Mouse (Mus musculus) embryonic facial prominence, embryonic 14.5 days (tissue): ENCODE measurements at regions not wholly inside any gene's neighbourhood (a gene's known extent, or its start where the extent isn't known, plus 50 kb on each side); places are given as distances from the start of the nearest gene placed in this dataset.

Experiments
- ATAC-seq: fragments of 200-750 bp; cut with Nextera tagmentation; 2 replicates; pipeline ENCODE4 v1.8.0; 2017; ENCODE audit warnings: low read depth, moderate number of reproducible peaks, moderate TSS enrichment
- DNase-seq: peaks from one replicate; pipeline ENCODE4 v3.0.0-alpha.2; 2015; ENCODE audit warnings: low spot score
- H3K27ac ChIP-seq: fragments of 300-500 bp; sonication (generic); replicated peaks from 2 replicates; pipeline ENCODE4 v1.5.1; 2014; ENCODE audit warnings: low read depth, mild to moderate bottlenecking, low read length, moderate library complexity
- H3K27me3 ChIP-seq: fragments of 300-500 bp; sonication (generic); replicated peaks from 2 replicates; pipeline ENCODE4 v1.6.1; 2014; ENCODE audit warnings: low read length; ENCODE audit not compliant: control insufficient read depth, insufficient read depth
- H3K36me3 ChIP-seq: fragments of 300-500 bp; sonication (generic); 2 replicates; pipeline ENCODE4 v1.6.1; 2014; ENCODE audit warnings: low read length, mixed read lengths; ENCODE audit not compliant: control insufficient read depth, insufficient read depth
- H3K4me1 ChIP-seq: fragments of 300-500 bp; sonication (generic); 2 replicates; pipeline ENCODE4 v1.6.1; 2014; ENCODE audit warnings: antibody characterized with exemption, low read length; ENCODE audit not compliant: control insufficient read depth, insufficient read depth
- H3K4me2 ChIP-seq: fragments of 300-500 bp; sonication (generic); 2 replicates; pipeline ENCODE4 v1.6.1; 2014; ENCODE audit warnings: low read depth, mild to moderate bottlenecking, low read length, moderate library complexity, mixed read lengths
- H3K4me3 ChIP-seq: fragments of 300-500 bp; sonication (generic); 2 replicates; pipeline ENCODE4 v1.5.1; 2014; ENCODE audit warnings: low read depth, mild to moderate bottlenecking, low read length
- H3K9ac ChIP-seq: fragments of 300-500 bp; sonication (generic); 2 replicates; pipeline ENCODE4 v1.6.1; 2014; ENCODE audit warnings: low read depth, mild to moderate bottlenecking, low read length, moderate library complexity, mixed read lengths
- H3K9me3 ChIP-seq: fragments of 300-500 bp; sonication (generic); 2 replicates; pipeline ENCODE4 v1.6.1; 2016; ENCODE audit warnings: low read length; ENCODE audit not compliant: control insufficient read depth
- WGBS: fragments of 180-500 bp; shearing (Covaris S2); extraction: QIAGEN DNeasy Blood & Tissue Kit; methylation state at CpG from one replicate; pipeline ENCODE4 v1.1.7; 2014; 5-methylcytosine and 5-hydroxymethylcytosine counted together

DNA sequence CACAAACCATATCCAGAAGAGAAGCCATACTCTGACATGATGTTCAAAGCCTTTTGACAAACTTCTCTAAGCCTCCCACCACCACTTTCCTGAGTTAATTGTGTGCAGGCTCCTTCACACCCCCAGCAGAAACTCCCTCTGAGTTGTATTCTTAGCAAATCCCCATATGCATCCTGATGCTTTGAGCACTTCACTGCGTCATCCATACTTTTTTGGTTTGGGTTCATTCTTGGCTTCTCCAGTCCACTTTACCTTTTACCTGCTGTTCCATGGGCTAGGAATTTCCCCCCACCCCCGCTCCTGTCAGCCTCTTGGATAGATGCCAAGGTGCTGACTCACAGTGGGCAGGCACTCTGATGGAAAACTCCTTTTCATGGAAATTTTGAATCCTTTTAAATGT, 575.2 kb downstream of the Prkd1 start:
- WGBS = 48% methylated on average over 2 of the region's 2 CpGs
- Histone ChIP-seq H3K27ac (no peak overlapping the region), H3K36me3 (no peaks in the 10 kb centered on the region), H3K9ac (no peak overlapping the region), H3K4me3 (no peak overlapping the region), H3K4me1 (no peaks in the 10 kb centered on the region), H3K4me2 (no peak overlapping the region), H3K9me3 (no peaks in the 10 kb centered on the region), H3K27me3 (no peaks in the 10 kb centered on the region)
- ATAC-seq (no peak), DNase-seq (no peak)

DNA sequence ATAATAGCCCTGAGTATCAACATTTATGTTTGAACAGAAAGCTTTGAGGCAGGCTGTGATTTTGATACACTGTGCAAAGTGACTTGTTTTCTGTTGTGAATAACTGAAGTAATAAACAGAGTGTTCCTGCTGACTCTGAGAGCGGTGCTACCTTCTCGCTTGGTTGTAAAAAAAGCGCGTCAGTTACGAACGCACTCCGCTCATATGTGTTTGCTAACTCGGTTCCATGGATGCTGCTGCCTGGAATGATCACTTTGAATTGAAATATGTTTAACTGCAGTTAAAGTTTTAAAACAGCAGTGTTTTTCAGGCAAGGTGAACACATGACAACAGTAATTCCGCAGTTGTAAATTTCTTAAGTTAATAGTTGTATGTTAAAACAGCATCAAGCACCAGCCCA, 567.7 kb downstream of the Prkd1 start:
- Histone ChIP-seq H3K4me1 (no peaks in the 10 kb centered on the region), H3K4me3 (no peak overlapping the region), H3K4me2 (no peak overlapping the region), H3K27me3 (no peaks in the 10 kb centered on the region), H3K9me3 (no peaks in the 10 kb centered on the region), H3K27ac (no peak overlapping the region), H3K9ac (no peak overlapping the region), H3K36me3 (no peaks in the 10 kb centered on the region)
- 89% methylated on average over 9 of the region's 9 CpGs for WGBS
- no peak for ATAC-seq
- no peak for DNase-seq

DNA sequence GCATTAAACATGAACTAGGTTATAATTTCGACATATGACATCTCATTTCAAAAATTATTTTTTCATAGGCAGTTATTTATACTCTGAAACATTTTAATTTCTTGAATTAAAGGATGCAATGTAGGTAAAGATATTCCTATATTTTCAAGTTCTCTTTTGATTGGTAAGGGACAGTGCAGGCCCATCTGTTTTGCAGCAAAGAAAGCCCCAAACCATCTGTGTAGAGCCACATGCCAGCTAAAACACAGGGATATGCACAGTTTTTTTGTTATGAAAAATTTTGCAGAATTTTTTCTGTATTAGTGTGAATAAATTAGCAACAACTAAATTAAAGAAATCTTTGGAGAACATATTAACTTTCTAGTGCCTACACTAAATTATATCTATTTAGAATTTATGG, 567.3 kb downstream of the Prkd1 start:
- Histone ChIP-seq H3K9me3 (no peaks in the 10 kb centered on the region), H3K4me1 (no peaks in the 10 kb centered on the region), H3K4me3 (no peak overlapping the region), H3K27ac (no peak overlapping the region), H3K27me3 (no peaks in the 10 kb centered on the region), H3K36me3 (no peaks in the 10 kb centered on the region), H3K4me2 (no peak overlapping the region), H3K9ac (no peak overlapping the region)
- ATAC-seq = no peak
- no peak for DNase-seq
- WGBS = 80% methylated on average over 1 of the region's 1 CpGs

DNA sequence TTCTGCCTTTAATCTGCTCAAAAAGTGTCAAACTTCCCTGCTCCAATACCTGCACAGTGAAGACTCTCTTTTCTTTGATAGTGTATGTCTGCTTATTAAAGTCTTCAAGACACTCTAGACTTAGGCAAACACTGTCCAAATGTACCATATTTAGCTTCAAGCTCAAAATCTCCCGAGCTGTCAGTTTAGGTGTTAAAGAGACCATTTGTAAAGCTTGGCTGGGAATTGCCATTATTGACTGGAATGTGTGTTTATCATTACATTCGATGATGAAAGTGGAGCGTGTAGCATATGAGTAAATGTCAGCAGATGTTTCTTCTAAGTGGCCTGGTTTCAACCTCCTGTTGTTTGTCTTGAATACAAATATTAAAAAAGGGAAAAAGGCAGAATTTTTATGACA, 564.4 kb downstream of the Prkd1 start:
- WGBS = 49% methylated on average over 3 of the region's 3 CpGs
- H3K27me3 ChIP-seq = no peaks in the 10 kb centered on the region
- H3K4me1 ChIP-seq = no peaks in the 10 kb centered on the region
- no peak for DNase-seq
- H3K27ac ChIP-seq = no peak overlapping the region
- no peaks in the 10 kb centered on the region for H3K9me3 ChIP-seq
- ATAC-seq = no peak
- H3K36me3 ChIP-seq = no peaks in the 10 kb centered on the region
- H3K4me2 ChIP-seq = no peak overlapping the region
- no peak overlapping the region for H3K4me3 ChIP-seq
- H3K9ac ChIP-seq = no peak overlapping the region

DNA sequence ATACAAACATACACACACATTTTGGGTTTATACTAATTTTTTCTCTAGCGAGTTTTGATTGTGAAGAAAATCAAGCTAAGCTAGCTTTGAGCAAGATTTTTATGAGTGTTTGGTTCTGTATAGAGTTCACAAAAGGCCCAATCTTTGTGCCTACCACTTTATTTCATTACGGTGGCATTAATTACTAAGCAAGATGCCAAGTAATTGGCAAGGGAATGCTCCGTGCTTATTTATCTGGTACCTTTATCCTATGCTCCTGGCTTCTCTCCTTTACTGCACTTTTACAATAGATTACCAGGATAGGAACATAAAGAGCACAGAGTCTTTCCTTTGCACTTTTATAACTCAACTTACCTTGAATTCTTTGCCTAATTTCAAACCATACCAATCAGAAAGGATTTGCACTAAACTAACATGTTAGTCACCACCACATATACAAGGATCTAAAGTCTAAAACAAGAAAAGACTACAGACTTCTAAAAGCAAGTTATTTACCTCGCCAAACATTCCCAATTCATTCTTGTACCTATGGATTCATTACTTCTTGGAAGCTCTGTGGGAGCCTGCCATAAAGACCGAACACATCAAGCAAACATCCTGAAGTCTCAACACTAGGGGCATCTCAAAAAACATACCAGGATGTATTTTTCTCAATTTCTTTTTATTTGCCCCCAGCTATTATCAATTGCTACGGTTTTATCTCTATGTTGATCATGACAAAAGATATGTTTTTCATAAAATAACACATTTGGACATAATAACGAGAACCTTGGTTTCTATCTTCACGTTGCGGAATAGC, 537.5 kb downstream of the Prkd1 start:
- Histone ChIP-seq H3K4me1 (no peaks in the 10 kb centered on the region), H3K27ac (no peak overlapping the region), H3K9me3 (no peaks in the 10 kb centered on the region), H3K27me3 (no peaks in the 10 kb centered on the region), H3K4me3 (no peak overlapping the region), H3K9ac (no peak overlapping the region), H3K4me2 (no peak overlapping the region), H3K36me3 (no peaks in the 10 kb centered on the region)
- no peak for ATAC-seq
- DNase-seq = no peak
- WGBS = 88% methylated on average over 9 of the region's 9 CpGs

DNA sequence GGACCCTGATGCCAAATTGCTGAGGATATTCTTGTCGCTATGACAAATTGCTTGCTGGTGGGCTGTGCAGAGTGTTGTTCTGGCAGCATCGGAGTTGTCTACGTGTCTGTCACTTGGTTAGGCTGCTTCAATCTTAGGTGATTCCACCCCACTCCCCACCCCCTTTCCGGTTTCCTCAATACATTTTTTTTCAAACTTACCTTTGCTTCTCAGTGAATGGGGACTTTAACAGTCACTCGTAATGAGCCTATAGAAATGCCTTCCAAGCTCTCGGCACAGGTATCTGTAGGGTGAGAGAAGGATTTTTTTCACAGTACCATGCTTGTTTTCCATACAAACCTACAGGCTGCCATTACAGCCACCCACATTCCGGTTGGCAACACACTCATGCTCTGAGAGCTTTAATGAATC, 536.8 kb downstream of the Prkd1 start:
- WGBS = 83% methylated on average over 7 of the region's 7 CpGs
- no peaks in the 10 kb centered on the region for H3K9me3 ChIP-seq
- no peak overlapping the region for H3K4me3 ChIP-seq
- no peak overlapping the region for H3K4me2 ChIP-seq
- DNase-seq = no peak
- no peaks in the 10 kb centered on the region for H3K36me3 ChIP-seq
- H3K4me1 ChIP-seq = no peaks in the 10 kb centered on the region
- no peaks in the 10 kb centered on the region for H3K27me3 ChIP-seq
- no peak overlapping the region for H3K27ac ChIP-seq
- no peak for ATAC-seq
- H3K9ac ChIP-seq = no peak overlapping the region

DNA sequence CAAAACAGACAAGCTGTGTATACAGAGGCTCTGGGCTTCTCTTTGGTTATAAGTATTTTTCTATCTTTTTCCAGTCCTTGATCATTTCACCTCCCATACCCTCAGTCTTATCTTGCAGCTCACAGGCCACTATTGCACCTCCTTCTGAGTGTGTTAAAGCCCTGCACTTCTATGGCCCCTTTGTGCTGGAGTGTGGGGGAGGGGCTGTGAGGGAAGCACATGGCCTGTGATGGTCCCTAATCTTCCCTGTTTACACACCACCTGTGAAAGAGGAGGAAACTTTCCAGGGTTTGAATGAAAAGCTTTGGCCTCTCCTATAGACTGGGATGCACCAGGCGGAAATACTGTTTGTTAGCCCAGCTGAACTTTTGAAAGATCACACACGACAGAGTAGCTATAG, 533.0 kb downstream of the Prkd1 start:
- Histone ChIP-seq H3K9me3 (no peaks in the 10 kb centered on the region), H3K27ac (no peak overlapping the region), H3K36me3 (no peaks in the 10 kb centered on the region), H3K4me2 (no peak overlapping the region), H3K4me1 (no peaks in the 10 kb centered on the region), H3K4me3 (no peak overlapping the region), H3K27me3 (no peaks in the 10 kb centered on the region), H3K9ac (no peak overlapping the region)
- DNase-seq = no peak
- 64% methylated on average over 2 of the region's 2 CpGs for WGBS
- no peak for ATAC-seq

DNA sequence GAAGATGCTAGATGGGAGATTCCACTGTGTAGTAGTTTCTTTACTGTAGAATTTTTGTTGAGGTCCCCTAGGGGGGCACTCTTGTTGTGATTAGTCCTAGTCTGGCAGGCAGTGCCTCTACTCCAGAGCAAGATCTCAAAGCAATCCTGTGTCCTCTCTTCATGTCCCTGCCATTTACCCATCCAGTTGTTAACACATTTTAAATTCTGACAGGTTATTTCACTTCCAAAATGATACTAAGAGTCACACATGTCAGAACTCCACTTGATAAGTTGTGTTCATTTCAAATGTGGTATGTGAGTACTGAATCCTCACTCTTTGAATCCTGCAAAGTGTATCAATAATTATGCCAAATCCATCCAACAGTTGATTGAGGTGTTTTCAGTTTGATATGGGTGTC, 530.6 kb downstream of the Prkd1 start:
- Histone ChIP-seq H3K9ac (no peak overlapping the region), H3K27me3 (no peaks in the 10 kb centered on the region), H3K4me2 (no peak overlapping the region), H3K4me3 (no peak overlapping the region), H3K4me1 (no peaks in the 10 kb centered on the region), H3K27ac (no peak overlapping the region), H3K36me3 (no peaks in the 10 kb centered on the region), H3K9me3 (no peaks in the 10 kb centered on the region)
- DNase-seq = no peak
- no peak for ATAC-seq

DNA sequence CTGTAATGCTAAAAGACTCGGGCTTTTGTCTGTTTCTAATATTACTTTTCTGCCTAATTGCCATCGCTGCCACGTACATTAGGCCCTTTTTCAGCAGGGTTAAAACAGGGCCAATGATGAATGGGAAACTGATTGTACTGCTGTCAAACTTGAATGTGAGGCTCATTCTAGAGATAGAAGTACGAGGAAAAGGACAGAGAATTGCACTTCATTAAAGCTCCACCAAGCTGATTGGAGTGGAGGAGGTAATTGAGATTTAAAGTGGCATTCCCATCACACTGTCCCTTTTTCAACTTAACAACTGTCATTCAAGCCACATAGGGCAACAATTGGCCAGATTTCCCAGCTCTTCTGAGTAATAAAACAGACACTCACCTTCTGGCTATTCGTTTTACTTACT, 526.8 kb downstream of the Prkd1 start:
- 43% methylated on average over 5 of the region's 5 CpGs for WGBS
- H3K36me3 ChIP-seq = no peaks in the 10 kb centered on the region
- DNase-seq (no peak), ATAC-seq (no peak)
- no peak overlapping the region for H3K27ac ChIP-seq
- no peaks in the 10 kb centered on the region for H3K9me3 ChIP-seq
- no peak overlapping the region for H3K9ac ChIP-seq
- no peak overlapping the region for H3K4me3 ChIP-seq
- H3K4me1 ChIP-seq = no peaks in the 10 kb centered on the region
- no peak overlapping the region for H3K4me2 ChIP-seq
- no peaks in the 10 kb centered on the region for H3K27me3 ChIP-seq
